Mouse (Mus musculus) adrenal gland (tissue): ENCODE results near the gene Syn1.

Experiments used
- intact Hi-C: fragments of 180-260 bp; cut with DNase I; formaldehyde crosslinking; loops from one replicate; pipeline ENCODE4 v1.15.1; 2025
- microRNA-seq, 2 experiments: library from miRNA; unstranded; fragments of <30 nt; microRNA quantifications; one replicate each; pipeline ENCODE4; 2019

Syn1 gene

DNA sequence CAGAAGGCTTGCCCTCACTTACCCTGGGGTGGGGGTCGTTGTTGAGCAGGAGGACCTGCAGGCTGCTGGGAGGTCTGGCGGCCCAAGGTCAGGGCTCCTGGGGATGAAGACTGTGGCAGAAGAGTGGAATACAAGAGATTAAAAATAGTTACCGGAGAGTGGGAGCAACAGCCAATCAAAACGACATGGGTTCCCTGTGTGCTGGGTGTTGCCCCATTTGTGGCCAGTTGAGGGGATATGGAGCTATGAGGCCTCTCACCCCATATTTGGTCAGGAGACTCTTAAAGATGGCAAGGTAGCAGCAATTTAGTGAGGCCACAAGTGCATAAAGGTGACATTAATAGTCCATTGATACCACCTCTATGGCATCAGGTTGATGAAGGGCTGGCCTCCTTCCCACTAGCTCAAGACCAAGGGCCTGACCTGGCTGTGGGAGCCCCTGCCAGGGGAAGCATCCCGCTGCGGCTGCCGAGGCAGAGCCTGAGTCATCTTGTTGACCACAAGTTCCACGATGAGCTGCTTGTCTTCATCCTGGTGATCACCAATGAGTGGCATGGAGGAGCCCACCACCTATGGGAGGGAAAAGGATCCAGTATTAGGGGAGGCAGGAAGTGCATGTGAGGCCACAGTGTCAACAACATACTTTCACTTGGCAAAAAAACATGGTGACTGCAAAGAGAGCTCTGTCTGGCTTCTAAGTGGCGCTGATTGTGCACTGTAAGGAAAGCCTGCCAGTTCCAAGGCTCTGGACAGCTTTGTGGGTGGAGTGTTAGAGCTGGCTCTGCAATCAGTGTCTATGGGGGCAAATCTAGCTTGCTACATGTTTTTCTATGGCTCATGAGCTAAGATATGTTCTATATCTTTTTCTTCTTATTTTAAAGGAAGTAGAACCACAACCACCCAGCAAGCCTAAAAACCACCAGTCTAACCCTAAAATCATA is 57.4 kb downstream of the Syn1 start:
- intact Hi-C loops = no loop called here

DNA sequence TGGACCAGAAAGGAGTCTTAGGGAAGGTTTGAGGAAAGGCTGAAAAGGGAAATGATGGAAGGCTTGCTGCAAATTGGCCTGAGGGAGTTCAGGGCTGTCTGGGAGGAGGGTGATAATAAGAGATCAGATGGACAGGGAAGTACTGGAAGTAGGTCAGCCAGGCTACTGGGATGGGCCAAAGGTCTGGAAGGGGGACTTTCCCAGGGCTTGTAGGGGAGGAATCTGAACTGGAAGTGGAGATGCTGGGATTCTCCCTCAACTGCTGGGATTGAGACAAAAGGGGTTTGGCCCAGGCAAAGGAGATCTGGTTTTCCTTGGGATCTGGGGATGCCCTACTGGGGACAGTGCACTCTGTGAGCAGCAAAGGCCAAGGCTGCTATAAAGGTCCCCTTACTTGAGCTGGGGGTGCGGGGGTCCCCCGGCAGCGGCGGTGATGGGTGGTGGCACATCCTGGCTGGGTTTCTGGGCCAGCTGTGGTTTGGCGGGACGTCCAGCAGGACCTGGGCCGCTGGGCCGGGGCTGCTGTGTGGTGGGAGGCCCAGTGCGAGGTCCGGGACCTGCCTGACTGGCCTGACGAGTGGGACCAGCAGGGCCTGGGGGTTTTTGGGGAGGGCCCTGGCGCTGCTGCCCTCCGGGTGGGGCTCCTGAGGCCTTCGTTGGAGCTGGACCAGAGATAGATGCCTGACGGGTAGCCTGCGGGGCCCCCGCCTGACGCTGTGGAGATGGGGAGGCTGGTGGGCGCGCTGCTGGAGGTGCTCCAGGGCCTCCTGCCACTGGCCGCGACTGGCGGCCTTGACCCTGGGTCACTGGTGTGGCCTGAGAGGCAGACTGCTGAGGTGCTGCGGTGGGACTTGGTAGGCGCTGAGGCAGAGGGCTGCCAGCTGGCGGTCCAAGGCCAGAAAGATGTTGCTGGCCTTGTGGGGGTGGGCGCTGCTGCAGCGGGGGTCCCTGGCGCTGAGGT is 58.4 kb downstream of the Syn1 start:
- intact Hi-C loops = no loop called here

DNA sequence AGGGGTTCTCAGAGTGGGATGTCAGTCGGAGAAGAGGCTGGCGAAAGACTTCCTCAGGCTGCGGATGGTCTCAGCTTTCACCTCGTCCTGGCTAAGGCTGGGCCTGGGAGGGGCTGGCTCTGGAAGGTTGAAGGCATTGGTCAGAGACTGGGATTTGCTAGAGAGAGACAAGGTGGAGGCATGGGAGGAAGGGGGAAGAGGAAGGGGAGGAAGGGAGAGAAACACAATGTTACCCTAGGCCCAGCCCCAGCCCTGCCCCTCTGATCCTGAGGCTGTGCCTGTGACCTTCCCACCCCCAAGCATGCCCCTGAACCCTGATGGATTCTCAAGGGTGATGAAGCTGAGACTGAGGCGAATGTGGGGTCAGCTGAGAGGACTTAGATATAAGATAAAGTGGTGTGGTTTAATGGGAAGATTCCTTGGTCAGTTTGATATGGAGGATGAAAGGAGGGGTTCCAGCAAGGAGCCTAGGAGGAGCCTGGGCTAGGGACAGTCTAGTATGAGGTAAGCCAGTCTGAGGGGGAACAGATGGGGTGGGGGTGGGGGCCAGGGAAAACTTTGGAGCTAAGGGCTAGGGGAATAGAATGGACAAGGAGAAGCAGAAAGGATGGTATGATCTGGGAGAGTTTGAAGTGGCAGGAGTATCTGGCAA is 59.2 kb downstream of the Syn1 start:
- intact Hi-C loops = no loop called here

DNA sequence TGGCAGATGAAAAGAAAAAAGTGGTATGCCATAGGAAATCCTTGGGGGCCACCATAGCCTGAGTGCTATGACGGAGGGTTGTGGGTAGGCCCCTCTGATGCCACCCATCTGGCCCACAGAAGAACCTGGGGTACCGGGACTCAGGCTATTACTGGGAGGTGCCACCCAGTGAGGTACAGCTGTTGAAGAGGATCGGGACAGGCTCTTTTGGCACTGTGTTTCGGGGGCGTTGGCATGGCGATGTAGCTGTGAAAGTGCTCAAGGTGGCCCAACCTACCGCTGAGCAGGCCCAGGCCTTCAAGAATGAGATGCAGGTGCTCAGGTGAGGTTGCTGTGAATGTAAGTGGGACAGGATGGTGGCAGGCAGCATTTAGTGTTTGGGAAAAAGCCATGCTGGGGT is 67.0 kb downstream of the Syn1 start:
- intact Hi-C loops = no loop called here

DNA sequence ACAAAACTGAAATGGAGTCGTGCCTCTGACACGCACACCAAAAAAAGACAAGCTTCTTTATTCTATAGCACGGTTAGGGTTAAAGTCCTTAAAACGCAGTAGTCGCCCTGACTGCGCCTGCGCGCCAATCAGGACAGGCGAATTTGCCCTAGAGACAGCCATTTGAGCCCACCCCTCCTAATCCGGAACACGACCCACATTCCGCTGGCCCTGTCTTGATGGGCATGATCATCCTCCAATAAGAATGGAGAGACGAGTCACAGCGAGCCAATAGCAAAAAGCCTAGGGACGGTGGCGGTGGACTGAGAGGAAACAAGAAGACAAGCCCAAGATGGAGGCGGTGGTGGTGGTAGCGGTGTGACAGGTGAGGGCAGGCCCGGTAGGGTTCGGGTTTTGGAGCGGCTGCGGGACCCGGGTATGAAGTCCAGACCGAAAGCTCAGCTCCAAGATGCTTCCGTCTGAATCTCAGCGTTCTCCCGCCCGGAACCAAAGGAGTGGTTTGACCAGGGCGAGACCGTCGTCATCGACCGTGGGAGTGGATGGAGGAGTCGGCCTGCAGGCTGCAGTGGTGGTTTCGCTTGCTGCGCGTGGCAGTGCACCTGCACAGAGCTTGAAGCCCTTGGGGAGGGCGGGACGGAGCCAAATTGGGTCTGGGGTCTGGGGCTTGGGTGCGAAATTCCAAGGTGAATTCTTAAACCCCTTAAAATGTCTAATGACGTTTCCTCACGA is 72.4 kb downstream of the Syn1 start:
- intact Hi-C loops = no loop called here

DNA sequence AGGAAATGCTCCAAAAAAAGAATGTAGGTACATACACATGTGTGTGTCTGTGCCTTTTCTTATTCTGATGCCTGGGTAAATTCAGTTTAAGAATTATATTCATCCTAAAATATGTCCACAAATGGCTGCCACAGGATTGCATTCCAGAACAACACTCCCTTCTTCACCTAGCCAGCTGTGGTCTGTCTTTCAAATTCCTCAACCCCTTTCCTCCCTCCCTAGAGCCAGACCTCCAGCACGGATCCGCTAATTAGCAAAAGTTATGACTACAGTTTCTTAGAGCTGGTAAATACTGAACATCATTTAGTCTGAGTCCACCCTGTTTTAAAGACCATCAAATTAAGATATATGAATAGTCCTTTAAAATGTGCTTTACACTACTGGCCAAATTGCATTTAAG is 73.0 kb downstream of the Syn1 start:
- intact Hi-C loops = no loop called here

DNA sequence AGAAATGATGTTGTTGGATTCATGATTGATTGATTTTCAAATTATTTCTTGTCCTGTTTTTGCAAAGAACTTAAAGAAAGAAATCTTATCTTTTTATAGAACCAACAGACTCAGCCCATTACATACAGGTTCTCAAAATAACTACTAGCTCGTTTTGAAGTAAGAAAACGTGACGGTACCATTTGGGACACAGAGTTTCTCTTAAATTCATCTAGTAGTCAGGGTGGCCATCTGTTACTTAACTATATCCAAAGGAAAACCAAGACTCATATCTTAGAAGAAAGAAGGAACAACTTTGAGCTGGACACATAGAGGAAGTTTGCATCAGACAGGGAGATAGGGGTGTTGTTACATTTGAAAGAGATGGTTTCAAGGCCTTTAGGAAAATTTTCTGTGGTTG is 73.6 kb downstream of the Syn1 start:
- intact Hi-C loops = no loop called here

DNA sequence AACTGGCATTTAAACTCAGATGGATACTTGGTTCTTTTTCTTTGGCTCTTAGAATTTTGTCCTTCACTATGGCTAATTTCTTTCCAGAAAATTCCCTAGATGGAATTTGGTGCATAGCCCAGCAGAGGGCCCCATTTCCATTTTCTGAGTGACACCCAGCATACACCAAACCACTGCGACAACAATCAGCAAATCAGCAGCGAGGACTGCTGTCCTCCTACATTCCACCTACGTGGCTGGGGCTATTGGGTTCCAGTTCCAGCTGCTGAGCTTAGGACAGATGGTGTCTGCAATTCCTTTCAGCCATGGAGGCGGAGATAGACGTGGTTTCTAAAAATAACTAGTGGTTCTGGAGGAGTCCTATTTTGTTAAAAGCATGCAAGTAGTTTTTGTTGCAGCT is 91.9 kb downstream of the Syn1 start:
- intact Hi-C loops = loop anchor here (5.0 kb wide), 1 partner anchor 118 kb away; no protein-coding TSS in a partner anchor

DNA sequence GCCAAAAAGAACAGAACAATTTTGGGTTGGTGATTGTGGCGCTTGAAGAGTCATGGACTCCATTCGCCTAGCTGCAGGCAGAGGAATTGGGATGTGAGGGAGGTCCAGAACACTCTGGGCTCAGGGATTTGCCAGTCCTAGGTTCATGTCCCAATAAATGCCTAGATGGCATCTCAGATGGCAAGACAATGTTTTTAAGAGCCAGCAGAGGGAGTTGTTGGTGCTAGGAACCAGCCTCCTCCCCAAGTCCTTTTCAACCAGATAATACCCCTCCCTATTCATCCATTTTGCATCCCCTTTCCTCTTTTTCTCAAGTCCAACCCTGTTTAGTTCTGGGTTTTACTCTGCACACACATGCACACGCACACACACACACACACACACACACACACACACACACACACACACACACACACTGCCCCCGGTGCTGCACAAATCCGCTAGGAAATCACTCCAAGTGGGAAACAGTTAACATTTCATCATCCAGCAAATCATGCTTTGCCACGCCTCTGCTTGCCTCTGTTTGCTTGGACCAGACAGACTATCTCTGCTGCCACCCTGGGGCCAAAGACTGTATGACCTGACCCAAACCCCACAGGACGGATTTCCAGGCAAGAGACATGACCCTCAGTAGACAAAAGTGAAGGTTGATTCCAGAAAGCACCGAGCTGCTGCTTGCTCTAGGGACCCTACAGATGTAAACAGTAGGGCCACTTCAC is 100.9 kb downstream of the Syn1 start:
- intact Hi-C loops = loop anchor here (2.0 kb wide), 1 partner anchor 157 kb away; no protein-coding TSS in a partner anchor

DNA sequence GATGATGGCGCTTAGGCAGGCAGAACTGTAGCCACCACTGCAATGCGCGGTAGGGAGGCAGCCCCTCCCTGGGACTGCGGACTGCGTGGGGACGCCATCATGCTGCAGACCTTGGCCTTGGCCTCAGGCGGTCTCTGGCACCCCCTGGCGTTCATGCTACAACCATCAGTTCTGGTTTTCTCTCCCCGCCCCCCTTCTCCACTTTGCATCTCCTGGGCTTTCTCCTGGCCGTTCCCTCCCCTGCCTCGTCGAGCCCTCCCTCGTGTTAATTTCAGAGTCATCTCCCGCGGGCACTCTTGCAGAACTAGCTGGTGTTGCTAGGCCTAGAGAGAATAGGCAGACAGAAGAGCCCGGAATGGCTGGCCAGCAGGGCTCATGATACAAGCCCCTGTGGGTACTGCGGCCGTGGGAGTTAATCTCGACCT is 101.6 kb downstream of the Syn1 start:
- intact Hi-C loops = no loop called here

DNA sequence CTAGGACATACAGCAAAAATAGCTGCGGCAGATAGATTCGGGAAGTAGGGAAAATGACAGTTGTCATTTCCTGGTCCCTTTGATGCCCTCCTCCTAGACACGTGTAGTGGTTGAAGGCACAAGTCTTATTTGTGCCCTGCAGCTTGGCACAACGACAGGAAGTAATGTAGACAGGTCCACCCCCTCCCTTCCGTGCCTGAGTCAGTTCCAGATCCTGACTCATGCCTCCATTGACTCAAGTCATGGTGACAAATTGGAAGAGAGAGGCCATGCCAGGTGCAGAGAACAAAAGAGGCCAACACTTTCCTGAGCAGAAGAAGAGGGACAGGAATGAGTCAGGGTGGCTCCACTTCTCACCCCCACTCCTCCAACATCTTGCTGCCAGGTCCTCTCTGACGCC is 103.8 kb downstream of the Syn1 start:
- intact Hi-C loops = no loop called here

Small RNAs within 50 kb of the gene (microRNA-seq; reads per million reads assigned to microRNA genes)
- 0 reads per million in 2 experiments for gene Gm24824
- gene Mir5617 = 0.46 to 0.62 reads per million in 2 experiments
